Mouse (Mus musculus): ENCODE measurements around the gene Atg101.

DNA sequence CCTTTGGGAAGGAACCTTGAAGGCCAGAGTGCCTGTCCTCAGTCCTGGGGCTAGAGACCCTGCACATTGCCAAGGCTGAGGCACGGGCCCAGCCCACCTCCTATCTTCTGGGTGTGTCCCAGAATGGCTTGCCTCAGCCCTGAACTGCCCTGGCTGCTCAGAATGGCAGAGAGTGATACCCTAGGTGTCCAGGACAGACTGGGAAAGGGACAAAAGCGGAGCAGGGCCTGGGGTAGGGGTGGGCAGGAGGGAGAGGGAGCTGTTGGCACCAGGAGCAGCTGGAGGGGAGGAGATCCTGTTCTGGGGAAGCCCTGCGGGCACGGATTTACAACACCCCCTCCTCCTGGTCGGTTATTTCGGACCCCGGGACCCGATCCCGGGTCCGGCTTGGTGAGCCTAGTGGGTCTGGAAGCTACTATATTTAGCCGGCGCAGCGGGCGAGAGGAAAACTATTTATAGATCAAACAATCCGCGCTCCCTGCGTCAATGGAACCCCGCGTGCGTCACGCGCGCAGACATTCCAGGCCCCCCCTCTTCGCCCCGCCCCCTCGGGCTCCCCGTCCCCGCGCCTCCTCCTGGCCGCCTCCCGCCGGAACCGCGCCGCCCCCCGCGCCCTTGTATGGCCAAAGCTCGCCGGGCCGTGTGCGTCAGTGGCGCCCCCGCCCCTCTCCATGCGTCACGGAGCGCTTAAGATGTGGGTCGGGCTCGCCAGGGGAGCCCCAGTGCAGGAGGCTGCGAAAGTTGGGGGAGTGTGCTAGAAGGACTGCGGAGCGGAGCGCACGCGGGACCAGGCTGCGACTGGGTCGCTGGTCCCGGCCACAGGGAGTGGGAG, 17.7 kb upstream of the Atg101 start:
- TF ChIP-seq CTCF (IDR thresholded peaks at IDR 0.05; ENCODE audit: control insufficient read depth, insufficient read depth, insufficient read length) (no peak), CEBPB (IDR thresholded peaks at IDR 0.05; ENCODE audit: low read depth) (no peak), FOSL1 (IDR thresholded peaks at IDR 0.05; ENCODE audit: insufficient read depth, low read length, poor library complexity, severe bottlenecking) (no peak), USF1 (IDR thresholded peaks at IDR 0.05; ENCODE audit: low read depth) (no peak)
